10 mouse cellular contexts compared by ENCODE assay signal in the genomic region with DNA sequence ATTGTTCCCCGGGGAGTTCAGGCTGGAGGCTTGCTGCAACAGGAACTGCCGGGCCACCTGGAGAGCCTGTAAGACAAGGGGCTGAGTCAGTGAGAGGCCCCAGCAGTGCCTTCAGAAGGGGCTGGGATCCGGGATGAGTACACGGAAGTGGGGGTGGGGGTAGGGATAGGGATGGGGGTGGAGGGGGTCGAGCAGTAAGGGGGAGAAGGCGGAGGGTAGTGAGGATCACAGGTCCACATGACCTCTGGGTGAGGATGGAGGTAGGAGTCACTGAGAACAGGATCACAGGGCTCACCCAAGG. TPM values are rescaled to one million over a fixed set of nuclear protein-coding genes. Genes with fewer than 3 reads are reported as not detected.
DNase-seq lines count a peak whose midpoint lies in the region; ATAC-seq lines count a peak whose summit lies in the region.
"Had no signal": no experiment of that assay in that cellular context is flagged by ENCODE, and none has a peak within 500 bp of the region (broad histone marks: within the 10 kb centered on the region; RNA-seq: fewer than 3 reads in every experiment).

No protein-coding gene starts in this region.

- peaks cover 30% of the 10 kb centered on the region for H3K4me1 ChIP-seq in neural tube, embryonic 11.5 days (ENCODE audit: control insufficient read depth, insufficient read depth, low read length)
- peaks cover 52% of the 10 kb centered on the region for H3K4me1 ChIP-seq in forebrain, embryonic 12.5 days
- H3K4me1 ChIP-seq in limb, embryonic 12.5 days (replicated peaks): peaks cover 47% of the 10 kb centered on the region
- H3K4me1 ChIP-seq in stomach, embryonic 15.5 days: peaks cover 43% of the 10 kb centered on the region

- DNase-seq in neural tube, embryonic 11.5 days (ENCODE audit: low spot score): no peak
- no peak for DNase-seq in neural tube, embryonic 10.5 days (ENCODE audit: extremely low spot score, low spot score)
- DNase-seq in Muller cell, postnatal 12 days (ENCODE audit: inconsistent ontology term): no peak
- no peak for DNase-seq in frontal cortex, postnatal 25 days (ENCODE audit: low spot score in 2 of 2)
- DNase-seq: cerebellum, adult 9-11 months had no signal

- no peak overlapping the region; the same call in 1 of the 2 replicates for H3K9ac ChIP-seq in neural tube, embryonic 11.5 days (ENCODE audit: low read length)
- no peak overlapping the region for H3K9ac ChIP-seq in forebrain, embryonic 12.5 days
- no peak overlapping the region for H3K9ac ChIP-seq in limb, embryonic 12.5 days (replicated peaks)
- no peak overlapping the region for H3K9ac ChIP-seq in stomach, embryonic 15.5 days

- WGBS in neural tube, embryonic 11.5 days: 16% methylated on average over 6 of the region's 6 CpGs
- WGBS in forebrain, embryonic 12.5 days: 13% methylated on average over 6 of the region's 6 CpGs
- WGBS in limb, embryonic 12.5 days: 5% methylated on average over 6 of the region's 6 CpGs
- WGBS in stomach, embryonic 15.5 days: 13% methylated on average over 6 of the region's 6 CpGs

- peak overlapping the region; percentile 70; the same call in 1 of the 2 replicates for H3K27ac ChIP-seq in neural tube, embryonic 11.5 days (ENCODE audit: low read depth, low read length)
- peak overlapping the region; percentile 73 for H3K27ac ChIP-seq in forebrain, embryonic 12.5 days
- H3K27ac ChIP-seq in limb, embryonic 12.5 days: peak overlapping the region; percentile 78
- peak overlapping the region; percentile 61 for H3K27ac ChIP-seq in stomach, embryonic 15.5 days

- no peak overlapping the region for H3K4me2 ChIP-seq in neural tube, embryonic 11.5 days (ENCODE audit: low read depth)
- H3K4me2 ChIP-seq in forebrain, embryonic 12.5 days: peak overlapping the region; percentile 1; the same call in 1 of the 2 replicates
- peak overlapping the region; percentile 26; the same call in 1 of the 2 replicates for H3K4me2 ChIP-seq in limb, embryonic 12.5 days
- peak overlapping the region; percentile 1; the same call in 1 of the 2 replicates for H3K4me2 ChIP-seq in stomach, embryonic 15.5 days

- no peaks in the 10 kb centered on the region for H3K9me3 ChIP-seq in neural tube, embryonic 11.5 days (ENCODE audit: control insufficient read depth, low read length)
- H3K9me3 ChIP-seq in forebrain, embryonic 12.5 days: no peaks in the 10 kb centered on the region
- no peaks in the 10 kb centered on the region for H3K9me3 ChIP-seq in limb, embryonic 12.5 days
- H3K9me3 ChIP-seq in stomach, embryonic 15.5 days: no peaks in the 10 kb centered on the region

- H3K36me3 ChIP-seq in neural tube, embryonic 11.5 days (ENCODE audit: control insufficient read depth, insufficient read depth, low read length): no peaks in the 10 kb centered on the region; the same call in 1 of the 2 replicates
- peaks cover 10% of the 10 kb centered on the region; the same call in 1 of the 2 replicates for H3K36me3 ChIP-seq in forebrain, embryonic 12.5 days (replicated peaks)
- H3K36me3 ChIP-seq in limb, embryonic 12.5 days: peaks cover 81% of the 10 kb centered on the region
- 0 out of 2 replicates have a peak, but pooled peaks cover 4% of the 10 kb centered on the region for H3K36me3 ChIP-seq in stomach, embryonic 15.5 days

- H3K4me3 ChIP-seq in neural tube, embryonic 11.5 days (ENCODE audit: low read depth, low read length): no peak overlapping the region
- no peak overlapping the region for H3K4me3 ChIP-seq in forebrain, embryonic 12.5 days (replicated peaks)
- no peak overlapping the region for H3K4me3 ChIP-seq in limb, embryonic 12.5 days (replicated peaks)
- no peak overlapping the region for H3K4me3 ChIP-seq in stomach, embryonic 15.5 days (replicated peaks)

- H3K27me3 ChIP-seq in neural tube, embryonic 11.5 days (ENCODE audit: control insufficient read depth, insufficient read depth, low read length): no peaks in the 10 kb centered on the region
- H3K27me3 ChIP-seq in forebrain, embryonic 12.5 days: peaks cover 26% of the 10 kb centered on the region
- no peaks in the 10 kb centered on the region for H3K27me3 ChIP-seq in limb, embryonic 12.5 days
- H3K27me3 ChIP-seq in stomach, embryonic 15.5 days (replicated peaks): no peaks in the 10 kb centered on the region

- ATAC-seq in neural tube, embryonic 11.5 days (ENCODE audit: insufficient read depth, low FRiP score, low TSS enrichment): peak; percentile 29; the same call in 1 of the 2 replicates
- peak; percentile 24; the same call in 1 of the 2 replicates for ATAC-seq in forebrain, embryonic 12.5 days (ENCODE audit: low FRiP score)
- ATAC-seq in limb, embryonic 12.5 days (ENCODE audit: insufficient number of reproducible peaks, insufficient read depth, low FRiP score, low TSS enrichment, low read depth): 0 out of 2 replicates have a peak, but pooled peaks have one; percentile 17
- peak; percentile 47 for ATAC-seq in stomach, embryonic 15.5 days (ENCODE audit: insufficient read depth, low FRiP score, low read depth)
- no peak for ATAC-seq in erythroblast, adult 5-6 weeks (replicated peaks; ENCODE audit: low FRiP score, poor library complexity, severe bottlenecking)
- ATAC-seq: activated CD4-positive, CD25-positive, alpha-beta regulatory T cell, adult 4 months had no signal

RNA-seq across cellular contexts. Expression of a gene that starts 36.3 kb away (rescaled TPM):
- 34.5 and 35.8 TPM in 2 replicates for polyA plus RNA-seq in neural tube, embryonic 11.5 days (2014; fragmentation: Nextera tagmentation; extraction: Ambion mirVana)
- 22.6 and 24.3 TPM in 2 replicates for polyA plus RNA-seq in forebrain, embryonic 12.5 days (2016; fragmentation: Nextera tagmentation; extraction: Ambion mirVana)
- polyA plus RNA-seq in limb, embryonic 12.5 days (2016; fragmentation: Nextera tagmentation; extraction: Ambion mirVana): 35.1 and 41.5 TPM in 2 replicates
- 25.0 and 30.9 TPM in 2 replicates for polyA plus RNA-seq in stomach, embryonic 15.5 days (2015; fragmentation: Nextera tagmentation; extraction: Ambion mirVana)
- total RNA-seq in erythroblast, adult 5-6 weeks (2015; ENCODE audit: low replicate concordance): 1.2 and 4.0 TPM in 2 replicates
- total RNA-seq in erythroblast, adult 5-6 weeks (2017; ENCODE audit: low replicate concordance): 0.51 and 0.70 TPM in 2 replicates

RNA-seq across cellular contexts. Expression of a gene that starts 53.6 kb away (rescaled TPM):
- polyA plus RNA-seq in neural tube, embryonic 11.5 days (2014; fragmentation: Nextera tagmentation; extraction: Ambion mirVana): 43.4 and 50.3 TPM in 2 replicates
- polyA plus RNA-seq in forebrain, embryonic 12.5 days (2016; fragmentation: Nextera tagmentation; extraction: Ambion mirVana): 7.2 and 9.9 TPM in 2 replicates
- 32.1 and 44.7 TPM in 2 replicates for polyA plus RNA-seq in limb, embryonic 12.5 days (2016; fragmentation: Nextera tagmentation; extraction: Ambion mirVana)
- 10.3 and 11.2 TPM in 2 replicates for polyA plus RNA-seq in stomach, embryonic 15.5 days (2015; fragmentation: Nextera tagmentation; extraction: Ambion mirVana)
- not detected in 2 replicates for total RNA-seq in erythroblast, adult 5-6 weeks (2015; ENCODE audit: low replicate concordance)
- total RNA-seq in erythroblast, adult 5-6 weeks (2017; ENCODE audit: low replicate concordance): not detected in 2 replicates
- polyA plus RNA-seq: activated CD4-positive, CD25-positive, alpha-beta regulatory T cell, adult 4 months had no signal
